Mouse (Mus musculus): ENCODE data around the gene Hexa.

GRCm38 (mm10) chr9:59548961-59549487, 9.7 kb downstream of the Hexa start:
- no peak for TF ChIP-seq CTCF (IDR thresholded peaks at IDR 0.05; ENCODE audit: low read depth)
- TF ChIP-seq EP300 (IDR thresholded peaks at IDR 0.05; ENCODE audit: low read depth) = no peak

Data from liver, postnatal 0 days (tissue).